Comparison of ENCODE assay signal across 7 mouse cellular contexts in genomic region chr9:58312944-58313359, GRCm38 (mm10). TPM values are rescaled to one million over a fixed set of nuclear protein-coding genes. Genes with fewer than 3 reads are reported as not detected.
A peak's percentile ranks its signal among the peaks of the same experiment; 100 is the strongest.
DNase-seq lines count a peak whose midpoint lies in the region; ATAC-seq and TF ChIP-seq lines count a peak whose summit lies in the region.

Gene Loxl1, minus strand, starts transcription at chr9:58313186.

- H3K4me1 ChIP-seq in hindbrain, embryonic 13.5 days (replicated peaks), result peaks cover 70% of the 10 kb centered on the region
- peaks cover 95% of the 10 kb centered on the region for H3K4me1 ChIP-seq in limb, embryonic 15.5 days
- H3K4me1 ChIP-seq in midbrain, postnatal 0 days (ENCODE audit: insufficient read depth, low read length), result peaks cover 9% of the 10 kb centered on the region

- peak within 1 kb of the TSS; percentile 62 for H3K4me2 ChIP-seq in hindbrain, embryonic 13.5 days
- H3K4me2 ChIP-seq in limb, embryonic 15.5 days, result peak within 1 kb of the TSS; percentile 83
- H3K4me2 ChIP-seq in midbrain, postnatal 0 days (ENCODE audit: low read depth, low read length, poor library complexity, severe bottlenecking), result peak within 1 kb of the TSS; percentile 42

- H3K4me3 ChIP-seq in gastrocnemius, adult 2 months, result peak within 1 kb of the TSS; percentile 74
- peak within 1 kb of the TSS; percentile 36 for H3K4me3 ChIP-seq in hindbrain, embryonic 13.5 days
- peak within 1 kb of the TSS; percentile 61 for H3K4me3 ChIP-seq in limb, embryonic 15.5 days
- H3K4me3 ChIP-seq in midbrain, postnatal 0 days (ENCODE audit: low read depth, low read length), result peak within 1 kb of the TSS; percentile 33

- DNase-seq in NIH3T3 (ENCODE audit: low read depth), result peak; percentile 91
- peak; percentile 61 for DNase-seq in adrenal gland, postnatal 25 days
- DNase-seq in gastrocnemius, adult 2 months, result peak; percentile 88
- DNase-seq in midbrain, postnatal 0 days (ENCODE audit: low spot score), result peak; percentile 73
- no peak for DNase-seq in thymus, adult 18-20 months

- H3K27me3 ChIP-seq in hindbrain, embryonic 13.5 days, result peaks cover 40% of the 10 kb centered on the region
- peaks cover 4% of the 10 kb centered on the region; the same call in 1 of the 2 replicates for H3K27me3 ChIP-seq in limb, embryonic 15.5 days
- peaks cover 23% of the 10 kb centered on the region for H3K27me3 ChIP-seq in midbrain, postnatal 0 days (ENCODE audit: insufficient read depth, low read length)

- intact Hi-C loops in gastrocnemius, adult 2 months (cut with DNase I), result no loop called here

- no peaks in the 10 kb centered on the region for H3K36me3 ChIP-seq in hindbrain, embryonic 13.5 days
- no peaks in the 10 kb centered on the region for H3K36me3 ChIP-seq in limb, embryonic 15.5 days
- no peaks in the 10 kb centered on the region for H3K36me3 ChIP-seq in midbrain, postnatal 0 days (ENCODE audit: insufficient read depth, low read length)

- H3K9ac ChIP-seq in hindbrain, embryonic 13.5 days, result peak within 1 kb of the TSS; percentile 59
- H3K9ac ChIP-seq in limb, embryonic 15.5 days, result peak within 1 kb of the TSS; percentile 74
- peak within 1 kb of the TSS; percentile 29 for H3K9ac ChIP-seq in midbrain, postnatal 0 days (replicated peaks; ENCODE audit: low read length, poor library complexity, severe bottlenecking)

- H3K27ac ChIP-seq in gastrocnemius, adult 2 months, result peak within 1 kb of the TSS; percentile 87
- H3K27ac ChIP-seq in hindbrain, embryonic 13.5 days, result no peak within 1 kb of the TSS
- peak within 1 kb of the TSS; percentile 95 for H3K27ac ChIP-seq in limb, embryonic 15.5 days
- H3K27ac ChIP-seq in midbrain, postnatal 0 days (ENCODE audit: low read depth, low read length), result no peak within 1 kb of the TSS

- ATAC-seq in hindbrain, embryonic 13.5 days (ENCODE audit: low FRiP score), result peak; percentile 56
- ATAC-seq in limb, embryonic 15.5 days (ENCODE audit: insufficient number of reproducible peaks, low FRiP score, low TSS enrichment, low read depth), result peak; percentile 58
- ATAC-seq in midbrain, postnatal 0 days (ENCODE audit: low FRiP score), result peak; percentile 27; the same call in 1 of the 2 replicates

- under 1% methylated on average over 21 of the region's 21 CpGs for WGBS in hindbrain, embryonic 13.5 days
- WGBS in limb, embryonic 15.5 days, result 2% methylated on average over 21 of the region's 21 CpGs
- WGBS in midbrain, postnatal 0 days, result 2% methylated on average over 21 of the region's 21 CpGs

- no peaks in the 10 kb centered on the region for H3K9me3 ChIP-seq in hindbrain, embryonic 13.5 days
- no peaks in the 10 kb centered on the region for H3K9me3 ChIP-seq in limb, embryonic 15.5 days
- H3K9me3 ChIP-seq in midbrain, postnatal 0 days (ENCODE audit: low read length), result no peaks in the 10 kb centered on the region

- TF ChIP-seq CTCF in gastrocnemius, adult 2 months (IDR thresholded peaks at IDR 0.05), result no peak
- no peak for TF ChIP-seq CTCF in midbrain, postnatal 0 days (IDR thresholded peaks at IDR 0.05)

RNA-seq across cellular contexts. Expression of gene Loxl1, which starts in this region (rescaled TPM):
- total RNA-seq in adrenal gland, postnatal 25 days (2021), result 15.1 and 15.8 TPM in 2 replicates
- total RNA-seq in gastrocnemius, adult 2 months (2021), result 10 to 100 TPM; 10.6 to 17.9 TPM
- polyA plus RNA-seq in hindbrain, embryonic 13.5 days (2015; fragmentation: Nextera tagmentation; extraction: Ambion mirVana), result 8.0 and 8.1 TPM in 2 replicates
- 92.6 and 110 TPM in 2 replicates for polyA plus RNA-seq in limb, embryonic 15.5 days (2015; fragmentation: Nextera tagmentation; extraction: Ambion mirVana)
- 5.9 and 10.6 TPM in 2 replicates for total RNA-seq in midbrain, postnatal 0 days (2014; rRNA removed)
- polyA plus RNA-seq in midbrain, postnatal 0 days (2015; fragmentation: Nextera tagmentation; extraction: Ambion mirVana), result 6.6 and 7.0 TPM in 2 replicates

Comparison
In these comparisons a context has a peak if more than half of its experiments do, and no peak if none do; other contexts are left out.
1. RNA of gene Loxl1 (polyA plus RNA-seq): 92.6 to 110 TPM in limb, embryonic 15.5 days; 8.0 to 8.1 TPM in hindbrain, embryonic 13.5 days and 6.6 to 7.0 TPM in midbrain, postnatal 0 days; every median in the first group is over 10 times any median in the second.
2. DNase-seq: peak in NIH3T3 (single experiment), adrenal gland, postnatal 25 days (single experiment), gastrocnemius, adult 2 months (single experiment) and midbrain, postnatal 0 days (single experiment); none in thymus, adult 18-20 months (0 of 2).
3. H3K27ac ChIP-seq: peak in gastrocnemius, adult 2 months (single experiment) and limb, embryonic 15.5 days (single experiment); none in hindbrain, embryonic 13.5 days (single experiment) and midbrain, postnatal 0 days (single experiment).
4. Peak in every context shown above with its lines, with median percentiles within 50 percentile points of each other: H3K4me3 ChIP-seq, ATAC-seq, H3K4me2 ChIP-seq and H3K9ac ChIP-seq.